Mouse (Mus musculus) embryonic fibroblast, embryonic 13.5 days (primary cell): ENCODE results near the gene Brms1l. TPM values are rescaled to one million over a fixed set of nuclear protein-coding genes. Genes with fewer than 3 reads are reported as not detected.

ENCODE experiments used
- H3K27ac ChIP-seq: 2 replicates; pipeline ENCODE4 v1.5.1; 2012; ENCODE audit warnings: low read length, control low read depth, inconsistent platforms; ENCODE audit not compliant: insufficient read depth
- H3K4me1 ChIP-seq: 2 replicates; pipeline ENCODE4 v1.6.1; 2011; ENCODE audit warnings: low read length; ENCODE audit not compliant: control insufficient read depth, insufficient read depth
- H3K4me3 ChIP-seq: 2 replicates; pipeline ENCODE4 v1.5.1; 2011; ENCODE audit warnings: mild to moderate bottlenecking, control low read depth, low read length; ENCODE audit not compliant: insufficient read depth
- CTCF ChIP-seq: IDR thresholded peaks from 2 replicates; pipeline ENCODE4 v1.5.1; 2011; ENCODE audit warnings: mild to moderate bottlenecking, control low read depth, low read length, moderate library complexity, borderline replicate concordance; ENCODE audit not compliant: insufficient read depth
- POLR2A ChIP-seq: IDR thresholded peaks from 2 replicates; pipeline ENCODE4 v1.6.1; 2011; ENCODE audit warnings: low read depth, mild to moderate bottlenecking, control low read depth, low read length, moderate library complexity
- polyA plus RNA-seq: library from polyadenylated mRNA; stranded (reverse); fragments of >200 nt; gene quantifications from 2 replicates; pipeline ENCODE4 v1.2.4, GENCODE M21; 2011; ENCODE audit warnings: low read depth; ENCODE audit not compliant: missing spikeins, insufficient read length

Brms1l gene
- polyA plus RNA-seq, 1 experiment: 55.8 TPM

- H3K4me3 ChIP-seq: no peak overlapping the region
- no peaks in the 10 kb centered on the region for H3K4me1 ChIP-seq
- TF ChIP-seq POLR2A (no peak), CTCF (no peak)
- no peak overlapping the region for H3K27ac ChIP-seq
These were observed 12.1 kb upstream of the Brms1l start for GRCm38 (mm10) chr12:55824027-55824426.

GRCm38 (mm10) chr12:55825537-55825936 is 10.6 kb upstream of the Brms1l start:
- no peak overlapping the region for H3K4me3 ChIP-seq
- H3K27ac ChIP-seq: no peak overlapping the region
- no peaks in the 10 kb centered on the region for H3K4me1 ChIP-seq
- TF ChIP-seq CTCF (no peak), POLR2A (no peak)

GRCm38 (mm10) chr12:55831101-55831500 is 5.0 kb upstream of the Brms1l start:
- TF ChIP-seq POLR2A (no peak), CTCF (peak; percentile 82)
- no peaks in the 10 kb centered on the region for H3K4me1 ChIP-seq
- no peak overlapping the region for H3K27ac ChIP-seq
- no peak overlapping the region for H3K4me3 ChIP-seq

GRCm38 (mm10) chr12:55832961-55833360 is 3.2 kb upstream of the Brms1l start:
- Histone ChIP-seq H3K27ac (no peak overlapping the region), H3K4me1 (0 out of 2 replicates have a peak, but pooled peaks cover under 1% of the 10 kb centered on the region), H3K4me3 (no peak overlapping the region)
- no peak for TF ChIP-seq POLR2A
- TF ChIP-seq CTCF: no peak

GRCm38 (mm10) chr12:55833906-55834625 is 2.1 kb upstream of the Brms1l start:
- TF ChIP-seq CTCF (no peak), POLR2A (no peak)
- peaks cover 3% of the 10 kb centered on the region; the same call in 1 of the 2 replicates for H3K4me1 ChIP-seq

GRCm38 (mm10) chr12:55834891-55835290 is 1.2 kb upstream of the Brms1l start:
- H3K4me1 ChIP-seq: peaks cover 3% of the 10 kb centered on the region; the same call in 1 of the 2 replicates
- no peak overlapping the region for H3K4me3 ChIP-seq
- no peak overlapping the region for H3K27ac ChIP-seq
- TF ChIP-seq CTCF (no peak), POLR2A (no peak)

More at GRCm38 (mm10) chr12:55833906-55834625, 2.1 kb upstream of the Brms1l start:
- Histone ChIP-seq H3K4me3 (no peak overlapping the region), H3K27ac (no peak overlapping the region)

- peak overlapping the region; percentile 22; the same call in 1 of the 2 replicates for H3K4me3 ChIP-seq
- H3K27ac ChIP-seq: no peak overlapping the region
- H3K4me1 ChIP-seq: peaks cover 3% of the 10 kb centered on the region; the same call in 1 of the 2 replicates
- TF ChIP-seq CTCF (no peak), POLR2A (no peak)
These were observed 296 bp upstream of the Brms1l start for GRCm38 (mm10) chr12:55835857-55836198.

- TF ChIP-seq POLR2A (no peak), CTCF (no peak)
- H3K4me3 ChIP-seq: no peak overlapping the region
These were observed 1.4 kb downstream of the Brms1l start for GRCm38 (mm10) chr12:55837495-55837894.

GRCm38 (mm10) chr12:55846741-55847140 is 10.6 kb downstream of the Brms1l start:
- Histone ChIP-seq H3K4me3 (no peak overlapping the region), H3K4me1 (no peaks in the 10 kb centered on the region), H3K27ac (no peak overlapping the region)
- TF ChIP-seq CTCF (no peak), POLR2A (no peak)

More at GRCm38 (mm10) chr12:55837495-55837894, 1.4 kb downstream of the Brms1l start:
- Histone ChIP-seq H3K27ac (no peak overlapping the region), H3K4me1 (peaks cover 3% of the 10 kb centered on the region; the same call in 1 of the 2 replicates)

GRCm38 (mm10) chr12:55847851-55848250 is 11.7 kb downstream of the Brms1l start:
- TF ChIP-seq POLR2A (no peak), CTCF (no peak)
- H3K27ac ChIP-seq: no peak overlapping the region
- H3K4me1 ChIP-seq: no peaks in the 10 kb centered on the region
- H3K4me3 ChIP-seq: no peak overlapping the region

GRCm38 (mm10) chr12:55850650-55851049 is 14.5 kb downstream of the Brms1l start:
- Histone ChIP-seq H3K4me3 (no peak overlapping the region), H3K4me1 (no peaks in the 10 kb centered on the region), H3K27ac (no peak overlapping the region)
- TF ChIP-seq CTCF (no peak), POLR2A (no peak)
